Mouse (Mus musculus) testis, postnatal 14 days (tissue): ENCODE measurements at regions not wholly inside any gene's neighbourhood (a gene's known extent, or its start where the extent isn't known, plus 50 kb on each side); places are given as distances from the start of the nearest gene placed in this dataset.

Experiments used
- DNase-seq: peaks from one replicate; pipeline ENCODE4 v3.0.0; 2021; ENCODE audit warnings: low spot score

DNA sequence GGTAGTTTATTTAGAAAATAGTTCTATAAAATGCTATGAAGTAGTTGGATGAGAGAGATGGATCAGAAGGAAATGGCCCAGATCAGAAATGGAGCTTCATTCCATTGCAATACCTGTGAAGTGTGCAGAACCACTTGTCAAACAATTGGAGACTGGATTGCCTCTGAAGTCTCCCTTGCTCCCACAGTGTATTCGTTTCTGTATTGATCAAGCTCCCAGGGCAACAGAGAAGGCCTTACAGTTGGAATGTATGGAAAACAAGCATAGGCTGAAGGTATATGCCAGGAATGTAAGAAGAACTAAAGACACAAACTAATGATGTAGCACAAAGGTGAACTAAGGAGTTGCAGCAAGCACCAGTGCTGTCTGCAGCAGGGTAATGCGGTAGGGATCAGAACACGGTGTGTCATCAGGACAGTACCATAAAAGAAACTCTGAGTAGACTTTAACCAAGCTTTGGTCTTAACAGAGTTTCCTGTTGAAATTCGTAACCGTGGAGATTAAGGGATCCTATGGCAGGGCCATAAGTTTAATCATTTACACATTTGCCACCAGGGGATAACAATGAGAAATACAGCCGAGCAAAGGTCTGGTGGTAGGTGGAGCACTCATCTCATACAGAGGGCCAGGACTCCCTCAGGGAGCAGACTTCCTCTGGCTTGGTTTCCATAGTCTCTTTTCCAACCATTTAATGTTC is 732.9 kb upstream of the 2610301B20Rik start:
- no peak for DNase-seq

DNA sequence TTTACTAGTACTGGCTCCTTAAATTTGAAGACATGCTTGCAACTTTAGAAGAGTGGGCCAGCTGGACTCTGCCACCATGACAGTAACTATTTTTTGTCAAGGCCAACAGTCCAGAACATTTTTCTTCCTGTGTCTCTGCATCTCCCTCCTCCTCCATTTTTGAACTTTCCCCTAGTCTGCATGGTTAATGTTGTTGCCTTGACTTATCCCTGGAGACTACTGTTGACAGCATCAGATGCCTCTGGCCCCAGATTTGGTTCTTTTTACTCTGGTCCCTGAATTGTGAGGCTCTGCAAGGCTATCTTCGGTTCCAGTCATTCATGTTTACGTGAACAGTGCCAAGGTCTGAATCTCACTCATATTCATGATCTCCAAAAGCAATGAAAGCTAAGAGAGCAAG is 724.4 kb upstream of the 2610301B20Rik start:
- no peak for DNase-seq

DNA sequence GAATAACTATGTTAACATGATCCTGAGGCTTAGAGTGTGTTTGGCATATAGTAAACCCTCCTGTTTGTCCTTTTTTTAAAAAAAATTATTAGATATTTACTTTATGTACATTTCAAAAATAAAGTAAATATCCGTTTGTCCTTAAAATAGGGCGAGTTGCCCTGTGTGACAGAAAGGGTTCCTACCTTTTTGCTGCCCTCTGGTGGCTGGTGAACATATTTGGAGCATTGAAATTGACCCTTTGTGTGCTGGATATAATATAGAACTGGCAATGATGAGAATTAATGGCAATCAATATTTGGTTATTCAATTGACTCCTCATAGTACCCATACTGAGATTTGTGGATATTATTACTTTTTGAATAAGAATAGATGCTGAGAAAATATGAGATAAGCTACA is 723.8 kb upstream of the 2610301B20Rik start:
- DNase-seq = no peak

DNA sequence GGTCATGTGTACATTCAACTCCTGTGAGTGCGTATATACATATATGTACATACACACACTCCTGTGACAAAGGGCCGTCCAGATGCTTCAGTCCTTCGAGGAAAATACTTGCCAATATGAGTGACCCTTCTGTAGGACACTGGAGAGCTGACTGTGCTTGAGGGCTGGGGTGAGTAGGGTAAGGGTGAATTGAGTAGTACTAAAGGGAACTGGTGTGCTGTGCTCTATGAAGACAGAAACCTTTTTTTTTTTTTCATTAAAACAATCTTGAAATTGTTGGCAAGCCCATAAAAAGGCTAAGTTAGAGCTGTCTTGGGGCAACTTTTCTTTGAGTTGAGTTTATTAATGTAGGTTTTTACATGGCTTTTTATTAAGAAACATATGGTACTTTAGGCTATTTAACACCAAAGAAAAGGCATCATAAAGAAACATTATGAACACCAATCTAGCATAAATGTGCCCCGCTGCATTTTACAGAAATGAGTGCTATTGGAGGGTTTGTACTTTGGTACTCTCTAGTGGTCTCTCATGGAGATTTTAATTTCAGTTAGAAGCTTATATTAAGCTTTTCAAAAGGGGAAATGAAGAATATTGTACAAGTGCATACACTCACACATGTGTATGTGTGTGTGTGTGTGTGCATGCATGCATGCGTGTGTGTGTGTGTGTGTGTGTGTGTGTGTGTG is 718.5 kb upstream of the 2610301B20Rik start:
- DNase-seq = no peak

DNA sequence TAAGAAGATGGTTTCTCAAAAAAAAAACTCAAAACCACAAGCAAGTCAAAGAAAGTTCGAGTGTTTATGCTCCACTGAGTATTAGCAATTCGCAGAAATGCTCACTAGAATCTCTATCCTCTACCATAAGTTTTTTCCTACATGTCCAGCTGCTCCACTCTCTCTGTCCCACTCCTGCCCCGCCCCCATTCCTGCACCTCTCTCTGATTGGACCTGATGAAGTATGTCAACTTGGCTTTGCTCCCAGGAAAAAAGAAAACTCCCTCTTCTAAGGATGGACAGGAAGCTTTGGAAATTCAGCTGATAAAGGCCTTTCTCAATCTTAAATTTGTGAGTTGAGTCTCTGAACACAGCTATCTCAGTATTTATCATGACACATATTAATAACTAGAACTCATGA is 684.4 kb upstream of the 2610301B20Rik start:
- DNase-seq = no peak

DNA sequence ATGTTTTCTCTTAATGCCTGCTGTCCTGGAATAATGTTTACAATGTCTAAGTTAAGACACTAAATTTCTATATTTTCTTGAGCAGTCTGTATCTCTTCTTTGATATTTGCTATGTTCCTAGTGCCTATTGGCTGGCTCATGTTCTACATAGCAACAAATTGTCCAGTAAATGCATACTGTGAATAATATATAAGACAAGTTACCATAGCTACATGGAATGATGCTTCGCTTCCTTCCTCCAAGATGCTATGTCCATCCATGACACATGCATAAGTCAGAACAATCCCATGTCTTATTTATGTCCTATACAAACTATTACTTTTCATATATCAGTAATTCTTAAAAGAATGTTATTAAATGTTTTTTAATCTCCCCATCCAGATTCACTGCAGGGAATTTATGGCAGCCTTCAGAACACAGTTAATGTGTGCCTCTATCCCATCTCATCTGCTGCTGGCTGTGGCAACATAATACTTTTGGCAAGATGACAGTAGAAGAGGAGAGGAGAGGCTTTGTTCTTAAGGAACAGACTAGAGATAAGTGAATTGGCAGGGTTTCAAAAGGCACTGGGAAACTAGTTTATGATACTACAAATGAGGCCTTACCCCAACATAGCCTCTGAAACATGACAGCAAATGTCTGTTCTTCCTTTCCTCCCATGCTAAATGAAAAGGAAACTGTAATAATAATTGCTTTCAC is 676.9 kb upstream of the 2610301B20Rik start:
- DNase-seq = peak; percentile 56

DNA sequence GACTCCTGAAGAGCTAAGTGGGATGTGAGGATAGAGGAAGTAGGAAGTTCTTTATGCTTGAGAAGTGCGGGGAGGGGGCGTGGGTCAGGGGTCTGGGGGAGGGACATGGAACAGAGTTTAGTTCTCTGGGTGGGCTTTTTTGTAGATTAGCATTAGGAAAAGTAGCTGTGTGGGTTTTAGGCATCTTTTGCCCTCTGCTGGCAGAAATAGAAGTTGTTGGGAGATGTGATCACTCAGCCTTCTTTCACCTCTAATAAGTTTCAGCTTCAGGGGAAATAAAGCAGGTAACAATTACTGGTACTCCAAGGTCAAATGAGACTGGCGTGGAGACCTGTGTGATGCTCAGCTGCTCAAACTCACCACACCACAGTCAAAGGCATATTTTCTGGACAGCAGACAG is 672.5 kb upstream of the 2610301B20Rik start:
- DNase-seq = no peak

DNA sequence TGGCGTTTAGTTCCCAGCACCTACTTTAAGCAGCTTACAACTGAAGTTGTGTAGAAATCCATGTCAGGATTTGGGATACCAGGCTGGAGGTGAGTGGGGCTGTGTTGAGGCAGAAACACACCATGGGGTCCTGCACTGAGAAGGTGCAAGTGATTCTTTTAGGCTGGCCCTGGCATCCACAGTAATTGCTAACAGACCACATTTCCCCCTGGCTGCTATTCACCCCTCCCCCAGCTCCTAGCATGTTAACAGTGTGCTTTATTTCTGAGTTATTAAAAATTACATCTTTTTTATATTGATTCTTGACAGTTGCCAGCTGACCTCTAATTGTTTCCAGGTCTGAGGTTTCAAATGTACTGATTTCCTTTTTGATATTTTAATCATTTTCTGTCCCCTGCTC is 670.1 kb upstream of the 2610301B20Rik start:
- no peak for DNase-seq

DNA sequence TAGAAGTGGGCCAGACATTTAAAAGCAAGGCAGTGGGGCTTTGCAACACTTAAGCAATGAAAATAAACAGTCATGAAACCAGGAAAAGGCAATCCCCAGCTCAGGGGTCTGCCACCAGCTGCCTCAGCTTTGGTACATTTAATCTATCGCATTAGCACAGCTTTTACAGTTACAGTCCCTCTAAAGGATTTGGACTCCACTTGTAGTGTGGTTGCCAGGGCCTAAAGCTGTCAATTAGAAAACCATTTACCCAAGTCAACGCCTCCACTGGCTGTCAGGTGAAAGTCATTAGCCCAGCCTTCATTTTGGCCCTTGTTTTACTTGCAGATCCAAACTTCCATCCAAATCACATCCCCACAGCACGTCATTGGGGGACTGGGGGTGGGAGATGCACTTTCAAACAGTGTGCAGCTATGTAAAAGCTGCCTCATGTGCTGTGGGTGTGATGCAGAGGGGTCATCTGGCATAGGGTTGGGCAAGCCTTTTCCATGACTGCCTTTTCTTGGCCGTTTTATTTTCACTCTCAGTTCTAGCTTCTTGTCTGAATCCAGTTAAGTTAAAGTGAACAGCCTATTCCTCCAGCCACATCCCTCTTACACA is 664.9 kb upstream of the 2610301B20Rik start:
- no peak for DNase-seq

DNA sequence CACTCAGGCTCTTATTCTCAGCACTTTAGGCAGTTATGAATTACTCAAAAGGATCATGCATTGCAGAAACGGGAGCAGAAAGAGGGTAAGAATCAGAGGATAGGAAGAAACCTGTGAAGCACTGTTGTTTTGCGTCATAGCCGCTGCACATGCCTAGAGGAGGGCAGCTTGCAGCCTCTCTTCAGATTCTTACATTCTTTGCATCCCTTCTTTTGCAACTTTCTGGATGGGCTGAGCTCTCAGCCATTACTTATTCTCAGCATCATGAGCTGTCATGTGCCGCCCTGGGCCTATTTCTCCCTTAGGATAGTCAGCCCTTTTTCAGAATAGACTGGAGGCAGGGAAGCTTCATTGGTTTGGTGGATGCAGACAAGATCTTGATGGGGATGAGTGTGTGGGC is 663.0 kb upstream of the 2610301B20Rik start:
- no peak for DNase-seq

DNA sequence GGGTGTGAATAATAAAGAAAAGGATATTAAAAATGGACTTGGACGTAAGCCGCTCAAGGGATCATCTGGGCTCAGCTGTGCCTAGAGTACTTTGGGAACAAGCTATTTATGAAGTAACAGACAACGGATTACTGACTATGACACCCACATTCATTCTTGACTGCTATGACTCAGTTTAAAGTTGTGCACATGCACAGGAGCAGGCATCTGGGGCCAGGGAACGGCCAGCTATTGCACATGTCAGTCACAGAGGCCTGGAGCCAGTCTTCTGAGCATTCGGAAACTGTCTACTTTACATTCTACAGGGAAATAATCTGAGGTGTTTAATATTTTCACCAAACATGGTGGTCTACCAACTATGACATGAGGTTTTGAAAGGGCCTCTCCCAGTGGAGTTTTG is 639.0 kb upstream of the 2610301B20Rik start:
- no peak for DNase-seq

DNA sequence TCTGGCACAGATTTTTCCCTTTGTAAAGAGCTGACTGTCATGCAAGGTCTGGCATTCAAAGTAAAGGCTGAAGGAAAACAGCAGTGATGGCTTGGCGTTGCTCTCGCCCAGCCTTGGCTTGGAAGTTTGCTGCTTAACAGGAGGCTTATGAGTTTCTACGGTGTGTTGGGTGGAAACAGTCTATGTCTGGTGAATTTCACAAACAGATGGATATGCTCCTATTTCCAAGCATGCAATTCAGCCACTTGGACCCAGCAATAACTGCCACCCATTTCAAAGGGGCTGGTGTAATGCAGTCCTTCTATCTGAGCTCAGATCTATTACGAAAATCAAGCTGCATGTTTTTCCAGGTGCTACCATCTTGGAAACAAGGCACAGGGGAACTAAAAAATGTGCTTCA is 632.2 kb upstream of the 2610301B20Rik start:
- DNase-seq = no peak

DNA sequence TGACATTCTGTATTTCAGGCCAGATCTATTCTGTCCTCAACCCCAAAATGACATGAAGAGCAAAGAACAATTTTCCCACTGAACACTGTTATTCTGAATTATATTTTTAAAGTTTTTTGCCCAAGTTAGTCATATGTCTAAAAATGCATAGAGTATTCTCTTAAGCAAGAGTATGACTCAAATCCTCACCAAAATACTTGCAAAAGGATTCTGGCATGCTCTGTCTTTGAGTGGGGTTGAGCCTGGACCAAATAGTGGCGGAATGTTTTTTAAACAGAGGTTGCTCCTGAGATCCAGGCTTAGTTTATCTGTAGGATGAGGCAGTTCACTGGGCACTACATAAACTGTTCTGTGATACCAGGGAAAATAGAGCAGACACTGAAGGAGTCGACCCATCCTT is 631.4 kb upstream of the 2610301B20Rik start:
- DNase-seq = no peak

DNA sequence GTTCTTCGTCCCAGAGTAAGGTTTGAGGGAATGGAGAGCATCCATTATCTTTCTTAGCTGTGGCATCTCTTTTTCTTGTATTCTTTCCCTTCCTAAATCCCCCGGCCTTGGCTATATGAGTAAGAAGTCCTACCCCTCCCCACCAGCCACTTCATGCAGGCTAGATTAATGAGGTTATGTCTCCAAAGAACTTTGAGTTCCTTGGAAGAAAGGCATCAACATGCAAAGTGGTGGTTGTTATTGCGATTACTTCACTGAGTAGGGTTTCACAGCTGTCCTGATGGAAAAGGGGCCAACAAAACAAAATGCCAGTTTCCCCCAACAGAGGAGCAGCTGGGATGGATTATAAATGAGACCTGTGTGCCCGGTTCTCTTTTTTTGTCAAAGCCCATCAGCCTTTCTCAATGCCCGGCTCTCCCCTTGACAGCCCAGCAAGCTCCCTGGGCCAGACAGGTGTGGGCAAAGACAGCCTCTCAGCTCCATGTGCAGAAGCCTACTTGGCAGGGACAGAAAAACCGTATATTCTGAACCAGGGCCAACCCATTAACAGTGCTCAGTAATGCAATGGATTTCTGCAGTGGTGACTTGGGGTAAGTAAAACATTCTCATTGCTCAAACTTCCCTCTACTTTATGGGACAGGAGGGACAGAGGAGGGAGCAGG is 620.1 kb upstream of the 2610301B20Rik start:
- no peak for DNase-seq

DNA sequence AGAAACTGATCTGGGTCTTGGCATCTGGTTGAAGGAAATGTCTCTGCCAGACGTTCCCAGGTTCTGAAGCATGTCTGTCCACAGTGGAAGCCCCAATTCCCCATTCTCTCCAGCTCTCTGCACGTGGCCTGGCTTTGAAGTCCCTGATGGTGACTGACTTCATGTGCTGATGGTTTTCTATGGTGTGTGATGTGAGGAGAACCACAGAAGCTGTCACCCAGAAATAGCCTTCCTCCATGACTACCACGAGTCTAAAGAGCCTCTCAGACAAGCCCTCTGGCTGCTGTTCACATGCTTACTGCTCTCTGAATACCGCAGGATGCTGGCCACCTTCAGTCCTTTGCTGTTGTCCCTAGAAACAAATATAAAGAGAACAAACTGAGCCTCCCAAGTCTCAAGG is 616.8 kb upstream of the 2610301B20Rik start:
- DNase-seq = no peak

DNA sequence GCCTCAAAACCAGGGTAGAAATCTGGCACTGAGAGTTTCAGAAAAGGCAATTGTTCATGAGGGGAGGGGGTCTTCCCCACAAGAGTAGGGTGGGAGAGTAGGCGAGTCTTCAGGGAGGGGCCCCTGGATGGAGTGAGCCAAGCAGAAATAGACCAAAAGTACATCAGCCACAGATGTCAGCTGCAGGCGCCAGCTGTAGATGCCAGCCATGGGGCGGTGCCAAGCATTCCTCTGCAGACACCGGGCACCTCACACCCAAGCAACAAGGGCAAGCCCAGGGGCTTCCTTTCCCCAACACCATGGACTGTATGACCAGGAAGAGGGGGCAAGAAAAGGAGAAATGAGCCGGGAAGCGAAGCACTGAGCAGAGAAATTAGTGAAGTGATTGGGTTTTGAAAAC is 613.9 kb upstream of the 2610301B20Rik start:
- DNase-seq = no peak

DNA sequence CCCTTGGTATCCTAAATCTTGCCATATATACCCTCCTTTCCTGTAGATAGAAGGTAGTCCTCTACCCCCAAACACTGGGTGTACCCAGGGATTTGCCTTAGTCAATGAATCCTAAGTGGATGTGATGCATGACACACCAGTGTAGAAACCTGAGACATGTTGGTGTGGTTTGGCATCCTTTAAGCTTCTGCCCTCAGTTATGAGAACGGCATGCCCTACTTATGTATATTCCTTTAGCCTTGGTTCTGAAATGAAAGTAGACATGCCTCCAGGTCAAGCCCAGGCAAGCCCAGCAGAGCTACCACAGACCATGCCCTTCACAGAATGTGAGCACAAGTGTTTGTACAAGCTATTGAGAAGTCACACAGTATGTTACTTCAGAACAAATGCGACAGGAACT is 608.4 kb upstream of the 2610301B20Rik start:
- no peak for DNase-seq

DNA sequence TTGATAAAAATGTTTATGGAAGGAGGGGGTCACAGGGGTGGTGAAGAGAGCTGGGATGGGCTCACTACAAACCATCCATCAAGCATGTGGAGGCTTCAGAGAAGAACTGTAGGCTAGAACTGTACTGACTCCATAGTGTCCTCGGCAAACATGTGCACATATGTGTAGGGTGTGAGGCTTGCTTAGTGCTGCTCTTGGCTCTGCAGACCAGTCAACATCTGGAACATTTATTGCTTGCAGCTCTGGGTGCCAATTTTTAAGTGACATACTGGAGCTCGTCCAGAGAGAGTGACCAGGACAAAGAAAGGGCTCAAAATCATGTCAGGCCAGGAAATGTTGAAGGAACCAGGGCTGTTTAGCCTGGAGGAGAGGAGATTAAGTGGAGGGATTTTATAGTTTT is 588.7 kb upstream of the 2610301B20Rik start:
- no peak for DNase-seq

DNA sequence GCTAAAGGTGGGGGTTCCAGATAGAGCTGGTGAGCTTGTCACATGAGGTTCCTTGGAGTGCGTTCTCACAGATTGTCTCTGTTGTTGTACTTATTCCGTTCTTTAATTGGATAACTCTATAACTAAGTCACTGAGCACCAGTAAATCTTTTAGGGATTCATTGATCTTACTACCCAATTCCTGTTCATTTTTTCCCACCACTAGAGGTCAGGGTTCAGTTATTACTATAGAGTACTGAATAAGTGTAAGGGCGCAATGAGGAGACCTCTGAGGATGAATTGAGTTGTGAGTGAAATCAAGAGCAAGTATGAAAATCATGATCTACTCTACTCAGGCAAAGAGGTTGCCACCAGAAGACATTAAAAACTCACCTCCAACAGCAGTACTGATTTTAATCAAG is 584.0 kb upstream of the 2610301B20Rik start:
- DNase-seq = no peak

DNA sequence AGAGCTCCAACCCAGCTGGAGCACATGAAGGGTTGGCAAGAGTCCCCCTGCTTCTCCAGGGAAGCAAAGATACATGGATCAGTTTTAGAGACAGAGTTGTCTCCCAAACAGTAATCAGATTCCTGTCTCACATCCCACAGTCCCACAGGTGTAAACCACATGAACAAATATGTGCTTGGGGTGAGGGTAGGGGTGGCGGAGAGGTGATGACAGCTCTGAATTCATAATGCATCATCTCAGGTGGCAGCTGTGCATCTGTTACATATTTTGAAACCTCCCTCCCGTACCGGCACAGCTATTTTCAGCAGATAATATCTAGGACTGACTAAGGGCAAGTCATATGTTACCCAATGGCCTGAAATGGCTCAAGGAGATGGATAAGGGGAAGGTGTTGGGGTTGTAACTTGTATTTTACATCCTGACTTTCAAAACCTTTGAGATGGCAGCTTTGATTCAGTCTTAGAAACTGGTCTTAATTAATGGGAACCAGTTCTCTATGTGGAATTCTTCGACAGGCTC is 579.2 kb upstream of the 2610301B20Rik start:
- DNase-seq = no peak

DNA sequence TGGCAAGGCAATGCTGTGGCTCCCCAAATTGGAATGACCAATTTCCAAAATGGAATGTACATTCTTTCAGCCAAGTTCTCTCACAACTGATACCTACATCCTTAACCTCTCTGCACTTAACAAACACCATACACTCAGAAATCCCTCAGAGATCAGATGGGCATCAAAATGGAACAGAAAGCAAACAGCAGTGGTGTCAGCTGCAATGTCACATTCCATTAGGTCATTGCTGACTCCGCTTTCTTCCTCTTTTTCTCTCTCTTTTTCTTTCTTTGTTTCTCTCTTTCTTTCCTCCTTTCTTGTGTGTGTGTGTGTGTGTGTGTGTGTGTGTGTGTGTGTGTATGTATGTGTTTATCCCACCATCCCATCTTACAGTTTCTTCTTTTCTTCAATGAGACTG is 578.1 kb upstream of the 2610301B20Rik start:
- no peak for DNase-seq

DNA sequence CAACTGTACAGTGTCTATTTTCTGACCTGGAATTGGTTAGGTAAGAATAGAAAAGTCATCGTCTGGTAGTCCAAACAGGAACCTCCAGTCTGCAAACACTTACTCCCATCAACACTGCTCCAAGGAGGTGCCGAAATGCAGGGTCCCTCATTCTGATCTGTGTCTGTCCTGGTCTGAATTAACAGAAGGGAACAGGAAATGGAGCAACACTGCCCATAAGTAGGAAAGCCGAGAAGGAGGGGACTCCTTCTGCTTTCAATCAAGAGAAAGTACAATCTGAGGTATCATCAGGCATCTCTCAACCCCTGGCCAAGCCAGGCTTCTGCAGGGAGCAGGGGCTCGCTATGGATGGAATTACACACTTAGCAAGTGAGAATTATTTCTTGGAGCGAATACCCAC is 562.4 kb upstream of the 2610301B20Rik start:
- DNase-seq = no peak
